Mouse (Mus musculus) small intestine, adult 2 months (tissue): Measurements from ENCODE around the gene Pink1.

Experiments used
- CTCF ChIP-seq: fragments of 200-500 bp; IDR thresholded peaks from 2 replicates; pipeline ENCODE4 v1.5.1; 2012; ENCODE audit warnings: low read depth, mild to moderate bottlenecking, control low read depth, inconsistent platforms, low read length, moderate library complexity, mixed read lengths; ENCODE audit not compliant: insufficient replicate concordance, insufficient read length; ENCODE audit errors: extremely low read depth
- POLR2A ChIP-seq: fragments of 200-500 bp; IDR thresholded peaks from 2 replicates; pipeline ENCODE4 v1.6.1; 2012; ENCODE audit warnings: low read depth, mild to moderate bottlenecking, control low read depth, inconsistent platforms, low read length, moderate library complexity

- TF ChIP-seq POLR2A: no peak
- peak; percentile 83; the same call in 1 of the 2 replicates for TF ChIP-seq CTCF
These were observed 7.4 kb downstream of the Pink1 start for GRCm38 (mm10) chr4:138318509-138319266.
